In the genomic region with DNA sequence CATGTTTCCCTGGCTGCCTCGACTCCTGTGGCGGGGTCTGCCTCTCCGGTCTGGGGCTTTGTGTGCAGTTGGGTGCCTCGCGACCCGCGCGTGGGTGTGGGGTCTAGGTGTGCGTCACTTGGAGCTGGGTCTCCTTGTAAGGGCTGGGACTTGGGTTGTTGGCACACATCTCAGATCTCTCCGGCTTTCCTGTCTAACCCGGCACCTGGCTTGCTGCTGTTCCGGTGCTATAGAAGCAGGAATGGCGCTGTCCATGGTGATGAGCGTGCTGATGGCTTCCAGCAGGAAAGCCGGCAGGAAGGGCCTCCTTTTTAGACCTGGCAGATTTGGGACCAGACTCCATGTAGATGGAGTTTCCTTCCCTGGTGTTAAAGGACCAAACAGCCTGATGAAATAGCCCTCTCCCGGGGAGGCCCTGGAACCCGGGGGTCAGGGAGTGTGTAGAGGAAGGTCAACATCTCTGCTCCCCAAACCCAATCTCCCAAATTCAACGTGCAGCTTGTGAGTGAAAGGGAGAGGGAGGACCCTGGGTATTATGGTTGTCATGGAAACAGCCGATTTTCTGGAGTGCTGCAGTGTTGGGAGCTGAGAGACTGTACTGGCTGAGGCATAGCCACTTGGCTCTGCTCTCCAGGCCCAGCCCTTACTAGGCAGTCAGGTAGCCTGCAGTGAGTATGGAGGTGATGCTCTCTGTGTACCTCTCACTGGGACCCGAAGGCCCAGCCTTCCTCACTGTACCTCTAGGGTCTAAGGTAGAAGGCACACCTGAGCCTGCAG, we compare ENCODE assay signal across 8 mouse cellular contexts. TPM values are rescaled to one million over a fixed set of nuclear protein-coding genes. Genes with fewer than 3 reads are reported as not detected.
DNase-seq lines count a peak whose midpoint lies in the region; ATAC-seq and TF ChIP-seq lines count a peak whose summit lies in the region.

No protein-coding gene starts in this region.

- no peak overlapping the region for H3K9ac ChIP-seq in liver, embryonic 13.5 days
- peak overlapping the region; percentile 63 for H3K9ac ChIP-seq in neural tube, embryonic 11.5 days (ENCODE audit: low read length)

- no peaks in the 10 kb centered on the region for H3K9me3 ChIP-seq in heart, embryonic 10.5 days
- no peaks in the 10 kb centered on the region for H3K9me3 ChIP-seq in liver, embryonic 13.5 days (replicated peaks)
- H3K9me3 ChIP-seq in neural tube, embryonic 11.5 days (ENCODE audit: control insufficient read depth, low read length): no peaks in the 10 kb centered on the region

- 5% methylated on average over 20 of the region's 20 CpGs for WGBS in thymus, adult 2 months
- WGBS in heart, embryonic 10.5 days: 3% methylated on average over 20 of the region's 20 CpGs
- 2% methylated on average over 20 of the region's 20 CpGs for WGBS in liver, embryonic 13.5 days (ENCODE audit: insufficient replicate concordance)
- 4% methylated on average over 20 of the region's 20 CpGs for WGBS in neural tube, embryonic 11.5 days

- H3K36me3 ChIP-seq in thymus, adult 2 months (ENCODE audit: control insufficient read depth, insufficient read depth, low read length): no peaks in the 10 kb centered on the region
- H3K36me3 ChIP-seq in heart, embryonic 10.5 days: no peaks in the 10 kb centered on the region
- no peaks in the 10 kb centered on the region for H3K36me3 ChIP-seq in liver, embryonic 13.5 days
- H3K36me3 ChIP-seq in neural tube, embryonic 11.5 days (ENCODE audit: control insufficient read depth, insufficient read depth, low read length): peaks cover 3% of the 10 kb centered on the region; the same call in 1 of the 2 replicates

- no peak for TF ChIP-seq CTCF in thymus, adult 2 months (IDR thresholded peaks at IDR 0.05; ENCODE audit: borderline replicate concordance, control insufficient read depth, extremely low read depth, insufficient read depth, low read length, poor library complexity)

- ATAC-seq in liver, embryonic 13.5 days (ENCODE audit: low read depth): no peak
- ATAC-seq in neural tube, embryonic 11.5 days (ENCODE audit: insufficient read depth, low FRiP score, low TSS enrichment): peak; percentile 32; the same call in 1 of the 2 replicates
- no peak for ATAC-seq in activated CD4-positive, CD25-positive, alpha-beta regulatory T cell, adult 4 months

- peak; percentile 13 for DNase-seq in thymus, adult 2 months
- no peak for DNase-seq in thymus, postnatal 25 days
- peak; percentile 77 for DNase-seq in cerebellum, adult 9-11 months
- DNase-seq in heart, embryonic 10.5 days (ENCODE audit: low spot score): peak; percentile 87
- DNase-seq in kidney, adult 8-10 months: peak; percentile 44 to 66
- no peak for DNase-seq in liver, embryonic 13.5 days
- DNase-seq in neural tube, embryonic 11.5 days (ENCODE audit: low spot score): peak; percentile 78

- peak overlapping the region; percentile 58 for H3K4me2 ChIP-seq in liver, embryonic 13.5 days
- H3K4me2 ChIP-seq in neural tube, embryonic 11.5 days (ENCODE audit: low read depth): peak overlapping the region; percentile 94

- no peak overlapping the region for H3K27ac ChIP-seq in thymus, adult 2 months (ENCODE audit: control insufficient read depth, insufficient read depth, low read length)
- no peak overlapping the region for H3K27ac ChIP-seq in heart, embryonic 10.5 days
- no peak overlapping the region for H3K27ac ChIP-seq in liver, embryonic 13.5 days
- H3K27ac ChIP-seq in neural tube, embryonic 11.5 days (ENCODE audit: low read depth, low read length): peak overlapping the region; percentile 93

- peaks cover 30% of the 10 kb centered on the region; the same call in 1 of the 2 replicates for H3K27me3 ChIP-seq in thymus, adult 2 months (ENCODE audit: control insufficient read depth, insufficient read depth, low read length)
- H3K27me3 ChIP-seq in heart, embryonic 10.5 days (ENCODE audit: insufficient read depth, poor library complexity, severe bottlenecking): peaks cover 100% of the 10 kb centered on the region
- peaks cover 100% of the 10 kb centered on the region for H3K27me3 ChIP-seq in liver, embryonic 13.5 days
- peaks cover 23% of the 10 kb centered on the region for H3K27me3 ChIP-seq in neural tube, embryonic 11.5 days (ENCODE audit: control insufficient read depth, insufficient read depth, low read length)

- no peak for TF ChIP-seq POLR2A in thymus, adult 2 months (IDR thresholded peaks at IDR 0.05; ENCODE audit: control insufficient read depth, extremely low read depth, insufficient read depth, low read length, poor library complexity)

- peaks cover 3% of the 10 kb centered on the region for H3K4me1 ChIP-seq in thymus, adult 2 months (replicated peaks; ENCODE audit: control insufficient read depth, insufficient read depth, low read length)
- peaks cover 20% of the 10 kb centered on the region for H3K4me1 ChIP-seq in heart, embryonic 10.5 days
- H3K4me1 ChIP-seq in liver, embryonic 13.5 days (replicated peaks): peaks cover 8% of the 10 kb centered on the region
- peaks cover 35% of the 10 kb centered on the region for H3K4me1 ChIP-seq in neural tube, embryonic 11.5 days (ENCODE audit: control insufficient read depth, insufficient read depth, low read length)

- H3K4me3 ChIP-seq in thymus, adult 2 months (ENCODE audit: control insufficient read depth, insufficient read depth, low read length): no peak overlapping the region
- H3K4me3 ChIP-seq in heart, embryonic 10.5 days: peak overlapping the region; percentile 58
- peak overlapping the region; percentile 37 for H3K4me3 ChIP-seq in liver, embryonic 13.5 days (replicated peaks)
- peak overlapping the region; percentile 37 for H3K4me3 ChIP-seq in neural tube, embryonic 11.5 days (ENCODE audit: low read depth, low read length)

RNA-seq across cellular contexts. Expression of a gene that starts 40.1 kb away (rescaled TPM):
- polyA plus RNA-seq in thymus, adult 2 months (2012; rRNA removed): 0.19 and 0.74 TPM in 2 replicates
- polyA plus RNA-seq in heart, embryonic 10.5 days (2016; fragmentation: Nextera tagmentation; extraction: Ambion mirVana): not detected in 2 replicates
- not detected in 2 replicates for polyA plus RNA-seq in liver, embryonic 13.5 days (2015; fragmentation: Nextera tagmentation; extraction: Ambion mirVana)
- not detected in 2 replicates for polyA plus RNA-seq in neural tube, embryonic 11.5 days (2014; fragmentation: Nextera tagmentation; extraction: Ambion mirVana)
- polyA plus RNA-seq in activated CD4-positive, CD25-positive, alpha-beta regulatory T cell, adult 4 months (2017; shearing (Covaris generic)): not detected

Comparison
In these comparisons a context has a peak if more than half of its experiments do, and no peak if none do; other contexts are left out.
1. DNase-seq: peak in thymus, adult 2 months (single experiment), cerebellum, adult 9-11 months (single experiment), heart, embryonic 10.5 days (single experiment), kidney, adult 8-10 months (2 of 2) and neural tube, embryonic 11.5 days (single experiment); none in thymus, postnatal 25 days (single experiment) and liver, embryonic 13.5 days (single experiment).